Mouse (Mus musculus): ENCODE data around the gene Mst1r. TPM values are rescaled to one million over a fixed set of nuclear protein-coding genes. Genes with fewer than 3 reads are reported as not detected.

The Mst1r gene
- total RNA-seq, 2 experiments from 2014 or later: 1.3 to 2.4 TPM

GRCm38 (mm10) chr9:107900840-107901626 is 5.6 kb upstream of the Mst1r start:
- H3K4me3 ChIP-seq: peak overlapping the region; percentile 49
- peak; percentile 85 for DNase-seq (ENCODE audit: low spot score in 2 of 2)
- TF ChIP-seq CTCF (conservative IDR thresholded peaks at IDR 0.05): peak; percentile 84
- peak overlapping the region; percentile 54 for H3K27ac ChIP-seq

- TF ChIP-seq CTCF (conservative IDR thresholded peaks at IDR 0.05): no peak; the same call in 1 of the 2 replicates
- Histone ChIP-seq H3K4me3 (peak overlapping the region; percentile 49), H3K27ac (no peak overlapping the region)
- no peak for DNase-seq (ENCODE audit: low spot score in 2 of 2)
Measured at GRCm38 (mm10) chr9:107901627-107901914, 5.1 kb upstream of the Mst1r start.

- TF ChIP-seq CTCF (conservative IDR thresholded peaks at IDR 0.05): peak; percentile 97
- H3K27ac ChIP-seq: 0 out of 2 replicates have a peak overlapping the region, but pooled peaks have one; percentile 25
- DNase-seq (ENCODE audit: low spot score in 2 of 2): peak; percentile 88 to 95
- no peak overlapping the region; the same call in 1 of the 2 replicates for H3K4me3 ChIP-seq
Measured at GRCm38 (mm10) chr9:107904726-107905125, 1.9 kb upstream of the Mst1r start.

- no peak for TF ChIP-seq CTCF (conservative IDR thresholded peaks at IDR 0.05)
- Histone ChIP-seq H3K27ac (no peak overlapping the region), H3K4me3 (peak overlapping the region; percentile 20; the same call in 1 of the 2 replicates)
- DNase-seq (ENCODE audit: low spot score in 2 of 2): no peak
Measured at GRCm38 (mm10) chr9:107906967-107907800, 511 bp downstream of the Mst1r start.

DNA sequence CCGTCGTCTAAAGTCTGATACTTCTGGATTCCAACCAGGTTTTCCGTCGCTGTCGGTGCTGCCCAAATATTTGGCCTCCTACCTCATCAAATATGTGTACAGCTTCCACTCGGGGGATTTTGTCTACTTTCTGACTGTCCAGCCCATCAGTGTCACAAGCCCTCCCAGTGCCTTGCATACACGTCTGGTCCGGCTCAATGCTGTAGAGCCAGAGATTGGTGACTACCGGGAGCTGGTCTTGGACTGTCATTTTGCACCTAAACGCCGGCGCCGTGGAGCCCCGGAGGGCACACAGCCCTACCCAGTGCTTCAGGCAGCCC is 1.1 kb downstream of the Mst1r start:
- no peak for TF ChIP-seq CTCF (conservative IDR thresholded peaks at IDR 0.05)
- no peak overlapping the region for H3K4me3 ChIP-seq
- DNase-seq (ENCODE audit: low spot score in 2 of 2): no peak
- H3K27ac ChIP-seq: no peak overlapping the region

GRCm38 (mm10) chr9:107908410-107909158 is 1.9 kb downstream of the Mst1r start:
- TF ChIP-seq CTCF (conservative IDR thresholded peaks at IDR 0.05): no peak
- DNase-seq (ENCODE audit: low spot score in 2 of 2): no peak
- no peak overlapping the region for H3K27ac ChIP-seq
- H3K4me3 ChIP-seq: no peak overlapping the region

DNA sequence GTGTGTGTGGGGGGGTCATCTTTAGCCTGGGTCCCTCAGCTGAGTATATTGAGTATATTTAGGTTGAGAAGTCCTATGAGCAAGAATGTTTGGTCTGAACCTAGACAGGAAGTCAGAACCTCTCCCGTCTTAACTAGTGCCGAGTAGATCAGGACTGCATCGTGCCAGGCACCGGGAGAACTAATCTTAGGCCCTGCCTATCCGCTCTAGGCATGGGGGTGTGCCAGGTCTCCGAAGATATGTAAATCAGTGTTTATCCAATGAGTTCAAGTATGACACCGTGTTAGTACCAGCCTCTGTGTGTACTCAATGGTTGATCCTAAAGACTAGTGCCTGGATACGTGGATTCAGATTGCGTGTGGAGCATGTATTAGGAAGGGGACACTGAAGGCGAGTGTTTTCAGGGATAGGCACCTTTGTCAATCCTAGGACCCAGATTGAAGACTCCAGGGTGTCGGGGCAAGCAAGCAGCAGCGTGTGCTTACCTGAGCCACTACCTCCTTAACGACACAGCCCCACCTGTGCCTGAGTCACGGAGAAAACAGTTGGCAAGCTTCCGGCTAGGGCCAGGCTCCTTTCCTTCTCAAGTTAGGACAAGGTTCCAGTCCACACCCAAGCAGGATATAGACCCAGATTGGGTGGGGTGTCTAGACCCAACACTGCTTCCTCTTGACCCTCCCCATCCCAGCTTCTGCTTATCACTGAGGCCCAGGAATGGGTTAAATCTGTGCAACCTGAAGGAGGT is 3.5 kb downstream of the Mst1r start:
- no peak overlapping the region for H3K27ac ChIP-seq
- no peak for TF ChIP-seq CTCF (conservative IDR thresholded peaks at IDR 0.05)
- no peak for DNase-seq (ENCODE audit: low spot score in 2 of 2)
- H3K4me3 ChIP-seq: no peak overlapping the region

DNA sequence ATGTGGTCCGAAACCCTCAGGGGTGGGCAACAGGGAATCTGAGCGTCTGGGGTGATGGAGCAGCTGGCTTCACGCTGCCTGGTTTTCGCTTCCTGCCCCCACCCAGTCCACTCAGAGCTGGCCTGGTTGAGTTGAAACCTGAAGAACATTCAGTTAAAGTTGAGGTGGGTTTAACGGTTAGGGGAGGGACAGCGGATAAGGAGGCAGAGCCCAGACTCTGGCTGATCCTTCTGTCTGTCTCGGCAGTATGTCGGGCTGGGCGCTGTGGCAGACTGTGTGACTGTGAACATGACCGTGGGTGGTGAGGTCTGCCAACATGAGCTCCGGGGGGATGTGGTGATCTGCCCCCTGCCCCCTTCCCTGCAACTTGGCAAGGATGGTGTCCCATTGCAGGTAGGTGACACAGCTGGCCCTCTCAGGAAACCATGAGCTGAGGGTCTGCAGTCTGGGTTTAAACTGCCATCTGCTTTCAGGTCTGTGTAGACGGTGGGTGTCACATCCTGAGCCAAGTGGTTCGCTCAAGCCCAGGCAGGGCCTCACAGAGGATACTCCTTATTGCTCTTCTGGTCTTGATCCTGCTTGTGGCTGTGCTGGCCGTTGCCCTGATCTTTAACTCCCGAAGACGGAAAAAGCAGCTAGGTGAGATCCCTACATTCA is 8.2 kb downstream of the Mst1r start:
- TF ChIP-seq CTCF (conservative IDR thresholded peaks at IDR 0.05): no peak
- H3K27ac ChIP-seq: no peak overlapping the region
- no peak overlapping the region for H3K4me3 ChIP-seq
- no peak for DNase-seq (ENCODE audit: low spot score in 2 of 2)

- TF ChIP-seq CTCF (conservative IDR thresholded peaks at IDR 0.05): no peak
- Histone ChIP-seq H3K4me3 (no peak overlapping the region), H3K27ac (peak overlapping the region; percentile 51)
- DNase-seq (ENCODE audit: low spot score in 2 of 2): peak in 1 of 2 experiments; percentile 42
Measured at GRCm38 (mm10) chr9:107917895-107918608, 11.4 kb downstream of the Mst1r start.

GRCm38 (mm10) chr9:107918884-107919283 is 12.2 kb downstream of the Mst1r start:
- no peak for DNase-seq (ENCODE audit: low spot score in 2 of 2)
- H3K27ac ChIP-seq: peak overlapping the region; percentile 51; the same call in 1 of the 2 replicates
- no peak for TF ChIP-seq CTCF (conservative IDR thresholded peaks at IDR 0.05)
- no peak overlapping the region for H3K4me3 ChIP-seq

DNA sequence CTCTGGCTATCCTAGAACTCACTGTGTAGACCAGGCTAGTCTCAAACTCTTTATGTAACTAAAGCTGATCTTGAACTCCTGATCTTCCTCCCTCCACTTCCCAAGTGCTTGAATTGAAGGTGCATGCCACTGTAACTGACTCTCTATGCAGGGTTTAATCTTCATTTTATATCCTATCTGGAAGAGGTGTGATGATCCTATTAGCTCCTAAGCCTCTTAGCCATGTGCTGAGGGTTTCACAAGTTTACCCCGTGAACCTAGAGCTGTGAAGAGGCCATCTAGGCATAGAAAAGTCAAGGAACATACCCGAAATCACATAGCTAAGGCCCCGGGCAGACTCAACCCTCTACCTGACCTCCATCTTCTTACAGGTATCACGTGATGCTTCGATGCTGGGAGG is 12.8 kb downstream of the Mst1r start:
- H3K4me3 ChIP-seq: no peak overlapping the region
- no peak for TF ChIP-seq CTCF (conservative IDR thresholded peaks at IDR 0.05)
- DNase-seq (ENCODE audit: low spot score in 2 of 2): no peak
- H3K27ac ChIP-seq: no peak overlapping the region

Data from layer of hippocampus, adult 2 months (tissue).